Mouse (Mus musculus) gastrocnemius, postnatal 25 days (tissue): ENCODE measurements around the gene Armc9. TPM values are rescaled to one million over a fixed set of nuclear protein-coding genes. Genes with fewer than 3 reads are reported as not detected.

Experiments
- DNase-seq: peaks from one replicate; pipeline ENCODE4 v3.0.0; 2022
- total RNA-seq, 2 experiments: library from RNA; stranded (reverse); gene quantifications; 1 replicate in 1 of 2; 2 replicates in 1 of 2; pipeline ENCODE4 v1.2.3; 2021

Armc9 gene
- total RNA-seq, 2 experiments from 2014 or later = 2.1 to 2.4 TPM

DNA sequence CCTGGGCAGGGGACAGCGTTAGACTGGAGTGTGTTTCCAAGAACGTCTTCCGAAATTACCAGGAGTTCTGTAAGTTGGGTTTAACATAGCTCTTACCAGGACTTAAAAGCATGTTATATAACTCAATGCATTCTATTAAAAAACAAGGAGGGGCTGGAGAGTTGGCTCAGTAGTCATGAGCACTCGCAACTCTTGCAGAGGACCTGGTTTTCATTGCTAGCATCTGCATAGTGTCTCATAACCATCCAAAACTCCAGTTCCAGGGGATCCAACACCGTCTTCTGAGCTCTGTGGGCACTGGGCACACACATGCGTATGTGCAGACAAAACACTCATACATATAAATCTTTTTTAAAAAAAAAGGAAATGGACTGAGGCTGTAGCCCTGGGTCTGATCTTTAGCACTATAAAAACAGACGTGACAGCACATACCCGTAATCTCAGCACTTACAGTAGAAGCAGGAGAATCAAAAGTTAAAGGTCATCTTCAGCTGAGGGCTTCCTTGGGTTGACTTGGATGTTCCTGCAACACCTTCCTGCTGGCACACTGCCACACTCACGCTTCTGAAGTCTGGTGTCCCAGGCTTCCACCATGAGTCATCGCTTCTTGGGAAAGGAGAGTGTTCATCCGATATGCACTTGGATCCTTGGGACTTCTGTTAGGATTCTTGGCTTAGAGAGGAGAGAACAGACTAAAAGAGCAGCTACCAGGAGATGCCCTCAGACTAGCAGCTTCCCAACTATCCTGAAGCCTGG, 127.4 kb downstream of the Armc9 start:
- DNase-seq = no peak

DNA sequence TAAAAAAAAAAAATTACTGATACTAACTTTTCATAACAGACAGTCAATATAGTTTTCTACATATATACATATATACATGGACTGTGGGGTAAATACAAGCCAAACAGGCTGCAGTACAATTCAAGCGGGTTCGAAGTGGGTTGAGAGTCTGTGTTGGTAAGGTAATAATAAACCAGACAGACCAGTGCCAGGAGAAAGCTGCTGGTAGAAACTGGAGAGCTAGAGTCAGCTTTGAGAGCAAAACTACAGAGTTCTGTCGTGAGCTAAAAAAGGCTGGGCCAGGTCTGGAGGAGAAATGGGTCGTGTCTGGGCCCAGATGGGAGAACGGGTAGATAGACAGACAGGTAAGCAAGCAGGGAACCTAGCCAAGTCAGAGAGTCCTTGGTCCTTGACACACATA, 129.5 kb downstream of the Armc9 start:
- no peak for DNase-seq

DNA sequence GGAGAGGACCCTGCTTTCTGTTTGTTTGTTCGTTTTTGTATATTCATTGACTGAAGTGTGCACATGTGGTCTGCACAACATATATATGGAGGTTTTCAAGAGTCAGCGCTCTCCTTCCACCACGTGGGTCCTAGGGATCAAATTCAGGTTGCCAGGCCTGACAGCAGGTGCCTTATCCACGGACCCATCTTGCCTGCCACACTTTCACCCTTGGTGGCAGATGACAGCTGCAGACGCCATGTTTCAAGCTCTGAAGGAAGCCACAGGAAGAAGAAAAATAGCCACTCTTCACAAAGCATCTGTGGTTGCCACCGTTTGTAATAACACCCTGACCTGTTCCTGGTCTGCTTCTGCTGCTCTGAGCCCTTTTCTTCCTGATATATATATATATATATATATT, 130.7 kb downstream of the Armc9 start:
- DNase-seq = no peak

GRCm38 (mm10) chr1:86287473-86287872, 132.9 kb downstream of the Armc9 start:
- DNase-seq = no peak

DNA sequence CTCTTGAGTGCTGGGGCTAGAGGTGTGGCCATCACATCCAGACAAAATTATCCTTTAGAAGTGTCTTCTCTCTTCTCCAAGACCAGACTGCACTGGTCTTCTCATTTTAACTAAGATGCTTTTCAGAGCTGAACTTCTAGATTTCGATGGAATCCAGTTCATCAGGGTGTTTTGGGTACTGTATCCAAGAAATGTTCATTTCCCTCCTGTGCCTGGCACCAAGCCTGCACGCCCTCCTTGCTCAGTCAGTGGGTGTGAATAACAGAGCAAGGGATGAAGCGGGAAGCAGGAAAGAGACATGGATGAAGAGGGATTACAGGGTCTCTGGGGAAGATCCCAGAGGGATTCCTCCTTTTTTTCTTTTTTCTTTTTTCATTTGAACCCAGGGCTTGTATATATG, 135.9 kb downstream of the Armc9 start:
- no peak for DNase-seq

GRCm38 (mm10) chr1:86293091-86293490, 138.5 kb downstream of the Armc9 start:
- DNase-seq = no peak

- no peak for DNase-seq
These were observed 139.3 kb downstream of the Armc9 start for GRCm38 (mm10) chr1:86293868-86294267.

- no peak for DNase-seq
These were observed 139.9 kb downstream of the Armc9 start for GRCm38 (mm10) chr1:86294472-86294871.

GRCm38 (mm10) chr1:86300093-86300492, 145.5 kb downstream of the Armc9 start:
- no peak for DNase-seq

GRCm38 (mm10) chr1:86300731-86301130, 146.2 kb downstream of the Armc9 start:
- DNase-seq = no peak

DNA sequence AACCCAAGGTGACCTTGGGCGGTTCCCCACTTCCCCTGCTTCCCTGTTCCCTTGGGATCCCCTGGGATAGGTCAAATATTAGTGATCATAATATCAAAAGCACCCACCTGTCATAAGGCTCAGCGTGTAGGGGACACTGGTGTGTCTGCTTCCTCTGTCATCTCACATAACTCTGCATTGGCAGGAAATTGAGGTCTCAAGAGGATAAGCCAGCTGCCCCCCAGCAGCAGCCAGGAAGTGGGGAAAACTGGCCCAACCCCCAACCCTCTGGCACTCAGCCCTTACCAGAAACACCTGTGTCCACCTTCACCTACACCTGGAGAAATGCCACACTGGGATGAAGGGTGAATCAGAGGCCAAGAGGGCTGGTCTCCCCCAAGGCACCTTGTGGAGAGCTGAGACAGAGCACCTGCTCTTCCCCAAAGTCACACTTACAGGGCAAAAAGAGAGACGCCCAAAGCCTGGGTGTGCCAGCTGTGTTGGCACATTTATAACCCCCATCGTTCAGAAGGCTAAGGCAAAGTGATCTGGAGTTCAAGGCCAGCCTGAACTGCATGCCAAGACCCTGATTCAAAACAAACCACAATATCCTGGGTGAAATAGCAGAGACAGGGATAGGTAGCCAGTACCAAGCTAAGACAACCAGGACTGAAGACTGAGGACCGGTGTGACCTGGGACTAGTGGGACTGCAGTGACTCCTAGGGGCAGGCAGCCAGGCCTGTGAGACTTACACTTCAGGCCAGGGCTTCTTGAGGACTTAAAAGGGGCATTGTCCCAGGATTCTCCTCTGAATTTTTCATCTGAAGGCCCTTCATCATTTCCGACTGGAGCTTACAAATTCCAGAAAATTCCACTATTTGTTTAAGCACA, 146.9 kb downstream of the Armc9 start:
- DNase-seq = no peak

DNA sequence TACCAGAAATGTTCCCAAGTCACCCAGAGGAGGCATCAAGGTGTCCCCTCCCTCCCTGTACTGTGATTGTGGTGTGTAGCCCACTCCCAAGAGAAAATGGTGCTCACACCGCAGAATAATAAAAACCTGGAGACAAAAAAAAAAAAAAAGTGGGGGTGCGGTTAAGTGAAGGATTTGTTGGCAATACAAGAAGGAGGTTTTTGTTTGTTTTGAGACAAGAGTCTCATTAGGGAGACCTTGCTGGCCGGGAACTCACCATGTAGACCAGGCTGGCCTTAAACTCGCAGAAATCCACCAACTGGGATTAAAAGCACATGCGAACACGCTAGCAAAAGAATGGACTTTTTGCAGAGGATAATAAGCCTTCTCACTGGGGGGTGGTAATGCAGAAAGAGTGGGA, 148.0 kb downstream of the Armc9 start, which contains the start of gene B3gnt7:
Gene B3gnt7 (plus strand): TSS at position 301 of the 400 bp plus-strand sequence.
- DNase-seq = no peak

- DNase-seq = no peak
These were observed 148.7 kb downstream of the Armc9 start for GRCm38 (mm10) chr1:86303063-86303872.

DNA sequence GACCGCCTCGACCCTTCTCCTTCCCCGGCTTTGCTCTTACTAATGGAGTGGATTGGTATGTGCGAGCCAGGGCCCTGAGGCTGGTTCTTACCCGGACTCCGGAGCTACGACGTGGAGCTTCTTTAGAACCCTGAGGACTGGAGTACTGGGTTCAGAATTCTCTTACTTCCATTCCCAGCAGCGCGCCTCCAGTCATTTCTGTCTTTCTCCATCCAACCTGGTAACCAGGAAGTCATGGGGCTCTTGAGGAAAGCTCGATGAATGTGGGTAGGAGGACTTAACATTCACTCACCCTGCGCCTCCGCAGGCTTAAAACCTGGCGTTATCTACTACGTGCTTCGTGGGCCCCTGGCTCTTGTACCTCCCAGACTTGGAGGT, 149.3 kb downstream of the Armc9 start:
- DNase-seq = no peak

DNA sequence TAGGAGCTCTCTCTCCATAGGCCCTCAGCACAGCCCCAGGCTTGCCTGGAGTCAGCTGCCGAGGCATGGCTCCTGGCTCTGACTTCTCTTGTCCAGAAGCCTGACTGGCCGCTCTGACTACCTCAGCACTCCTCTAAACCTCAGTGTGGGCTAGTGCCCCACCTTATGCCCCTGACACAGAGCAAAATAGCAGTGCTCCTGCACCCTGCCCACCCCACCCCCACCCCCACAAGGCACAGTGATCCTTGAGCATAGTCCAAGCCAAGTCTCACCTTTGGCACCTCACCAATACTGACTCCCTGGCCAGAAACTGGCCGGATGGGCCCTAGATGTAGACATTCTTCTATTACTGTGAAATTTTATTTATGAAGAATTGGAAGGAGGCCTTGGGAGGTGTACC, 152.1 kb downstream of the Armc9 start:
- DNase-seq = no peak

DNA sequence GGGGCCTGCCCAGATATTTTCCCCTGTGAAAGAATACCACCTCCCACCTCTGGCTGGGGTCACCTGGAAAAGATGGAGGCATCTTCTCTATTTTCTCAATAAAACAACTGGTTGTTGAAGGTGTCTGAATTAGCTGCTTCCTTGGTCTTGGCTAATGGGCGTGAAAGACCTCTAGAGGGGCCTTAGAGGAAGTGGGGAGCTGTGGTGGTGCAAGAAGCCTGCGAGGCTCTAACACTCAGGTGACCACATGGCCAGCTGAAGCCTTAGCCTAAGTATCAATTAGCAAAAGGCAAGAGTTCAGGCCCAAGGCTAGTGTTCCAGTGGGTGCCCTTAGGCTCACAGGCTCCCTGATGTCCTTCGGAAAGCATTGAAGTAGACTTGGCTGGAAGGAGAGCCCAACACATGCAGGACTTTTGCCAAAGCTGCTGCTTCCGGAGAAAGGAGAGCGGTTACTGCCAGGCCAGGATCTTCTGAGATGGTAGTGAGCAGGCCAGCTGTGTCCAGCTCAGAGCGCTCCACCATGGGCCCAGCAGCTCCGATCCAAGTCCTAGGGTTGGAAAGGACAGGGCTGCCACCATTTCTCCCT, 152.7 kb downstream of the Armc9 start:
- no peak for DNase-seq

GRCm38 (mm10) chr1:86307871-86308641, 153.5 kb downstream of the Armc9 start:
- no peak for DNase-seq

DNA sequence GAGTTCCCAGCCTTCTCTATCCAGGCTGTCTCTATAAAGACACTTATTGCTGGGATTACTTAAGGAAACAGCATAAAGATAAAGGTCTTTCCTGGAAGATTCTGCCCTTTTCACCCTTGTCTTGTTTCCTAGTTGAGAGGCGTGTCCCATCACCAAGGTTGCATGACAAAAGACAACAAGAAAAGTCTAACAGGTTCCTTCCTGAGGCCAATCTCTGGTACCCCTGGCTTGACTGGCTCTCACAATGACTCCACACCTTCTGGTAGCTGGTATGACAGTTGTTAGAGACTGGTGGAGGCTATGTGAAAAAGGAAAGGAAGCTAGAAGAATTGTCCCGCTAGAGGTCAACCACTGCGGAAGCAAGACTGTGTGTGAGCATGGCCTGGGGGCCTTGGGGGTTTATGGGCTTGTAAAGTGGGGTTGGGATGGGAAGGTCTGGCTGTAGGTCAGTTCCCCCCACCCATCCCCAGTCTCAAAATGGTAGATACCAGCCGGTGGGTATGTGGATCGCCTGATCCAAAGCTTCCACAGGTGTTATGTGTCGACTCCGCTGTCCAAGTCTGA, 154.8 kb downstream of the Armc9 start:
- no peak for DNase-seq

- DNase-seq = no peak
These were observed 156.1 kb downstream of the Armc9 start for GRCm38 (mm10) chr1:86310536-86311310.

DNA sequence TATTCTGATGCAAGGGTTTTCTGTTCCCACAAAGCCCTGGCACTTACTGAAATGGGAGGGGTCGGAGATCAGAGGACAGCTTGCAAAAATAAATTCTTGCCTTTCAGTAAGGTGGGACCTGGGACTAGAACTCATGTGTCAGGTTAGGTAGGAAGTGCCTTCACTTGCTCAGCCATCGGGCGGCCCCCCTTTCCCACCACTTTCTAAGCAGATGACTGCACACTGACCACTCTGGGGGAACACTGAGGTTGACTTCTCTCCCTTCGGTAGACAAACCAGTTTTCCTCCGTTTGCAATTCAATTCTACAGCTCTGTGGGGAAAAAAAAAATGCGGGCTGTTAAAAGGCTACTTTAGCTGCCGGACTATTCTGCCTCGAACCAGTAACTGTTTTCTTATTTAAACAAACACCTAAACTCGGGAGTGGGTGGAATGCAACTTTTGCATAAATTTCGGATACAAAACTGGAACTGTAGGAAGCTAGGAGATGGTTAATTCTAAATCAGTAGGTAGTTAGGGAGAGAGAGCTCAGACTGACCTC, 157.0 kb downstream of the Armc9 start:
- DNase-seq = no peak
